Mouse (Mus musculus) adrenal gland, postnatal 25 days (tissue): ENCODE results near the gene Tmem17. TPM values are rescaled to one million over a fixed set of nuclear protein-coding genes. Genes with fewer than 3 reads are reported as not detected.

Experiments used
- DNase-seq: peaks from one replicate; pipeline ENCODE4 v3.0.0; 2021; ENCODE audit warnings: mixed read lengths
- long read RNA-seq: library from polyadenylated mRNA; stranded (forward); transcript quantifications from one replicate; pipeline ENCODE4 v2.0.0, GENCODE M21; 2021
- total RNA-seq: library from RNA; stranded (reverse); gene quantifications from 2 replicates; pipeline ENCODE4 v1.2.3, GENCODE M21; 2021

The Tmem17 gene
- 2.4 and 3.0 TPM in 2 replicates for total RNA-seq
- long read RNA-seq, partial matches to known transcripts, result 0 of 3 reads
- long read RNA-seq, other reads (novel, unspliced or antisense), result 2 of 3 reads

GRCm38 (mm10) chr11:22512038-22513001, at the start of gene Tmem17:
Gene Tmem17 (plus strand): TSS chr11:22512088.
- peak; percentile 96 for DNase-seq

- no peak for DNase-seq
These were observed 31.9 kb upstream of the Tmem17 start for GRCm38 (mm10) chr11:22479836-22480619.

GRCm38 (mm10) chr11:22481639-22482361, 30.1 kb upstream of the Tmem17 start:
- DNase-seq, result peak; percentile 4

- no peak for DNase-seq
These were observed 29.5 kb upstream of the Tmem17 start for GRCm38 (mm10) chr11:22482362-22482760.

GRCm38 (mm10) chr11:22493694-22494319, 18.1 kb upstream of the Tmem17 start:
- no peak for DNase-seq

- no peak for DNase-seq
These were observed 16.9 kb upstream of the Tmem17 start for GRCm38 (mm10) chr11:22494941-22495340.

GRCm38 (mm10) chr11:22499396-22499795, 12.5 kb upstream of the Tmem17 start:
- no peak for DNase-seq

GRCm38 (mm10) chr11:22499886-22500285, 12.0 kb upstream of the Tmem17 start:
- no peak for DNase-seq

GRCm38 (mm10) chr11:22500771-22501566, 10.9 kb upstream of the Tmem17 start:
- no peak for DNase-seq

GRCm38 (mm10) chr11:22513075-22513474, 1.2 kb downstream of the Tmem17 start:
- no peak for DNase-seq

GRCm38 (mm10) chr11:22515061-22515460, 3.2 kb downstream of the Tmem17 start:
- no peak for DNase-seq

GRCm38 (mm10) chr11:22518445-22518844, 6.6 kb downstream of the Tmem17 start:
- DNase-seq, result no peak

GRCm38 (mm10) chr11:22520251-22520650, 8.4 kb downstream of the Tmem17 start:
- no peak for DNase-seq

- no peak for DNase-seq
These were observed 12.7 kb downstream of the Tmem17 start for GRCm38 (mm10) chr11:22524606-22525005.

GRCm38 (mm10) chr11:22540600-22540999, 28.7 kb downstream of the Tmem17 start:
- DNase-seq, result no peak

- DNase-seq, result no peak
These were observed 48.2 kb downstream of the Tmem17 start for GRCm38 (mm10) chr11:22560061-22560460.

- DNase-seq, result peak; percentile 50
These were observed 48.8 kb downstream of the Tmem17 start for GRCm38 (mm10) chr11:22560503-22561328.

GRCm38 (mm10) chr11:22561329-22561592, 49.4 kb downstream of the Tmem17 start:
- no peak for DNase-seq

GRCm38 (mm10) chr11:22563706-22564105, 51.8 kb downstream of the Tmem17 start:
- DNase-seq, result no peak

- no peak for DNase-seq
These were observed 52.8 kb downstream of the Tmem17 start for GRCm38 (mm10) chr11:22564676-22565075.
